Mouse (Mus musculus) ES-E14 (cell line): Measurements from ENCODE around the gene Gimap7.

ENCODE experiments used
- CHD2 ChIP-seq: IDR thresholded peaks from 2 replicates; pipeline ENCODE4 v1.6.1; 2014; ENCODE audit warnings: mild to moderate bottlenecking, low read depth, low read length, inconsistent platforms
- HCFC1 ChIP-seq: IDR thresholded peaks from 2 replicates; pipeline ENCODE4 v1.6.1; 2012; ENCODE audit warnings: low read length, inconsistent platforms, borderline replicate concordance; ENCODE audit not compliant: insufficient read depth
- MAFK ChIP-seq: IDR thresholded peaks from 2 replicates; pipeline ENCODE4 v1.6.1; 2014; ENCODE audit warnings: mild to moderate bottlenecking, low read depth, low read length, inconsistent platforms; ENCODE audit not compliant: insufficient read depth
- ZNF384 ChIP-seq: IDR thresholded peaks from 2 replicates; pipeline ENCODE4 v1.6.1; 2012; ENCODE audit warnings: low read depth, low read length, inconsistent platforms

DNA sequence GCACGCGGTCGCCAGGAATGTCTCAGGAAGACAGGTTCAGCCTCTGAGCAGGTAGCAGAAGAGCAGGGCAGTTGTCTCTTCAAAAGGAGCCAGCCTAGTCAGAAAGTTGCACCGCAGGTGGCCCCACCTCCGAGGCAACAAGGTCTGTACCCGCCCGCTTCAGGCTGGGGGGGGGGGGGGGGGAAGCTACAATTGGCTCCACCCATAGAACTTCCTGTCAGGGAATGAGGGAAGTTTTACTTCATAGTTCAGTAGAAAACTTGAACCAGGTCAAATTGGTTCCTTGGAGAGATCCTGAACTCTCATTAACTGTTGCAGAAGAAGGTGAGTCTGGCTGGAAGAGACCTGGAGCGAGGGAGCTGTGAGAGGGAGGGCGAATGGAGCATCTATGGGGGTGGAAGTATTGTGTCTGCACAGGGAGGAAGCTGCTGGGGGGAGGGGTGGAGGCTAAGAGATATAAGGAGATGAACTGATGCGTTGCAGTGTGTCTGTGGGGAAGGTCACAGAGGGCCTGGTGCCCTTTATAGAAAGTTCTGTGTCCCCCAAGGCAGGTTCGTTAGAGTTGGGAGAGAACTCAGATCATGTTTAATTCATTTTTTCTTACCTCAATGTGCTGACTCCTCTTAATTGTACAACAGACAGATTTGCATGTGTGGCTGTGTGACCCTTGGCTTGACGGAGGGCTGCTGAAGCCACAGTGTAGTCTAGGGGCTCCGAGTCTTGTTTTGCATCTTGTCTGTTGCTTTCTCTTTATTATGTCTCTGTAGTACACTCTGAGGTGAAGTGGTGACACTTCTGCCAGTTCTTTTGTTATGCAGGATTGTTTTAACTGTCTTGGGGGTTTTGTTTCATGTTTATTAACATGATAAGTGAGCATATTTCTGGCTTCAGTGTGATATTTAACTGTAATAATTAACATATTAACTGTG, 42.2 kb upstream of the Gimap7 start, which contains the start of gene Gimap9:
- TF ChIP-seq ZNF384 (no peak), HCFC1 (no peak), CHD2 (no peak), MAFK (no peak)
